Mouse (Mus musculus) cerebellum, adult 2 months (tissue): ENCODE results near the gene Ptpru. TPM values are rescaled to one million over a fixed set of nuclear protein-coding genes. Genes with fewer than 3 reads are reported as not detected.
A peak's percentile ranks its signal among the peaks of the same experiment; 100 is the strongest.

Experiments used
- DNase-seq, 2 experiments: peaks; one replicate each; pipeline ENCODE4 v3.0.0; 2021
- H3K27ac ChIP-seq: fragments of 200-500 bp; 2 replicates; pipeline ENCODE4 v1.5.1; 2012; ENCODE audit warnings: low read length, control low read depth, inconsistent platforms; ENCODE audit not compliant: insufficient read depth
- H3K27me3 ChIP-seq: fragments of 200-500 bp; 2 replicates; pipeline ENCODE4 v1.6.1; 2012; ENCODE audit warnings: inconsistent platforms, mild to moderate bottlenecking, low read length, moderate library complexity; ENCODE audit not compliant: control insufficient read depth, insufficient read depth
- H3K4me1 ChIP-seq: fragments of 200-500 bp; 2 replicates; pipeline ENCODE4 v1.6.1; 2011; ENCODE audit warnings: low read length; ENCODE audit not compliant: control insufficient read depth, insufficient read depth
- H3K4me3 ChIP-seq: fragments of 200-500 bp; replicated peaks from 2 replicates; pipeline ENCODE3; 2011; ENCODE audit warnings: mild to moderate bottlenecking, low read depth, low read length, control low read depth; ENCODE audit not compliant: insufficient read depth
- CTCF ChIP-seq: fragments of 200-500 bp; IDR thresholded peaks from 2 replicates; pipeline ENCODE4 v1.5.1; 2011; ENCODE audit warnings: low read depth, mild to moderate bottlenecking, control low read depth, low read length, moderate library complexity, borderline replicate concordance; ENCODE audit not compliant: insufficient read depth
- POLR2A ChIP-seq: fragments of 200-500 bp; IDR thresholded peaks from 2 replicates; pipeline ENCODE4 v1.6.1; 2011; ENCODE audit warnings: low read length, control low read depth, borderline replicate concordance; ENCODE audit not compliant: insufficient read depth
- WGBS: fragments of 180-500 bp; shearing (Covaris S2); methylation state at CpG from one replicate; pipeline ENCODE4 v1.1.7; 2018; 5-methylcytosine and 5-hydroxymethylcytosine counted together
- polyA plus RNA-seq: library from polyadenylated mRNA; depleted of rRNA; stranded (reverse); fragments of >200 nt; gene quantifications from 2 replicates; pipeline ENCODE4 v1.2.3, GENCODE M21; 2012

Ptpru gene
- polyA plus RNA-seq, 1 experiment, result 47.3 TPM

GRCm38 (mm10) chr4:131831546-131832045 is 6.5 kb downstream of the Ptpru start:
- DNase-seq, result peak in 1 of 2 experiments; percentile 50
- H3K4me1 ChIP-seq, result peaks cover 26% of the 10 kb centered on the region
- TF ChIP-seq CTCF (no peak), POLR2A (no peak)
- H3K27me3 ChIP-seq, result no peaks in the 10 kb centered on the region
- H3K27ac ChIP-seq, result no peak overlapping the region
- WGBS, result 27% methylated on average over 5 of the region's 5 CpGs
- H3K4me3 ChIP-seq, result no peak overlapping the region

- no peak for DNase-seq
- 62% methylated on average over 8 of the region's 8 CpGs for WGBS
- Histone ChIP-seq H3K27ac (no peak overlapping the region), H3K4me3 (no peak overlapping the region), H3K4me1 (peaks cover 25% of the 10 kb centered on the region), H3K27me3 (no peaks in the 10 kb centered on the region)
- TF ChIP-seq CTCF, result no peak
- TF ChIP-seq POLR2A, result no peak
Observed at GRCm38 (mm10) chr4:131829123-131829522, 9.0 kb downstream of the Ptpru start.

GRCm38 (mm10) chr4:131826905-131827304 is 11.2 kb downstream of the Ptpru start:
- DNase-seq, result no peak
- Histone ChIP-seq H3K27me3 (no peaks in the 10 kb centered on the region), H3K4me1 (peaks cover 16% of the 10 kb centered on the region), H3K4me3 (no peak overlapping the region), H3K27ac (no peak overlapping the region)
- TF ChIP-seq POLR2A, result no peak
- TF ChIP-seq CTCF, result no peak
- WGBS, result 51% methylated on average over 6 of the region's 6 CpGs

GRCm38 (mm10) chr4:131825830-131826229 is 12.3 kb downstream of the Ptpru start:
- TF ChIP-seq CTCF (peak; percentile 54), POLR2A (no peak)
- 54% methylated on average over 8 of the region's 8 CpGs for WGBS
- peaks cover 11% of the 10 kb centered on the region for H3K4me1 ChIP-seq
- H3K4me3 ChIP-seq, result no peak overlapping the region
- no peak overlapping the region for H3K27ac ChIP-seq
- H3K27me3 ChIP-seq, result no peaks in the 10 kb centered on the region
- DNase-seq, result peak in 1 of 2 experiments; percentile 25

- Histone ChIP-seq H3K27ac (no peak overlapping the region), H3K4me1 (peaks cover 13% of the 10 kb centered on the region; the same call in 1 of the 2 replicates), H3K4me3 (no peak overlapping the region), H3K27me3 (no peaks in the 10 kb centered on the region)
- no peak for DNase-seq
- TF ChIP-seq POLR2A (no peak), CTCF (no peak)
- 62% methylated on average over 3 of the region's 3 CpGs for WGBS
Observed at GRCm38 (mm10) chr4:131824939-131825338, 13.1 kb downstream of the Ptpru start.

GRCm38 (mm10) chr4:131822583-131822982 is 15.5 kb downstream of the Ptpru start:
- Histone ChIP-seq H3K27me3 (no peaks in the 10 kb centered on the region), H3K4me3 (no peak overlapping the region), H3K4me1 (peaks cover 9% of the 10 kb centered on the region; the same call in 1 of the 2 replicates), H3K27ac (no peak overlapping the region)
- 92% methylated on average over 3 of the region's 3 CpGs for WGBS
- DNase-seq, result no peak
- TF ChIP-seq POLR2A, result no peak
- no peak for TF ChIP-seq CTCF

GRCm38 (mm10) chr4:131821161-131821731 is 16.8 kb downstream of the Ptpru start:
- WGBS, result 60% methylated on average over 16 of the region's 16 CpGs
- H3K27me3 ChIP-seq, result no peaks in the 10 kb centered on the region
- DNase-seq, result no peak
- TF ChIP-seq CTCF (no peak), POLR2A (no peak)
- peaks cover 9% of the 10 kb centered on the region; the same call in 1 of the 2 replicates for H3K4me1 ChIP-seq
- H3K27ac ChIP-seq, result no peak overlapping the region
- no peak overlapping the region for H3K4me3 ChIP-seq

- Histone ChIP-seq H3K27me3 (no peaks in the 10 kb centered on the region), H3K4me1 (peaks cover 9% of the 10 kb centered on the region; the same call in 1 of the 2 replicates), H3K27ac (no peak overlapping the region), H3K4me3 (no peak overlapping the region)
- WGBS, result 72% methylated on average over 23 of the region's 23 CpGs
- DNase-seq, result no peak
- TF ChIP-seq CTCF, result no peak
- TF ChIP-seq POLR2A, result no peak
Observed at GRCm38 (mm10) chr4:131818926-131819325, 19.2 kb downstream of the Ptpru start.
